Mouse (Mus musculus) heart, postnatal 0 days (tissue): ENCODE data around the gene Cacna2d4. TPM values are rescaled to one million over a fixed set of nuclear protein-coding genes. Genes with fewer than 3 reads are reported as not detected.
A peak's percentile ranks its signal among the peaks of the same experiment; 100 is the strongest.

ENCODE experiments used
- ATAC-seq: fragments of 200-750 bp; cut with Nextera tagmentation; 2 replicates; pipeline ENCODE4 v1.8.0; 2017; ENCODE audit warnings: low read depth, moderate number of reproducible peaks, moderate library complexity; ENCODE audit not compliant: insufficient read depth
- DNase-seq: peaks from one replicate; pipeline ENCODE4 v3.0.0-alpha.2; 2016; ENCODE audit warnings: low spot score
- H3K27ac ChIP-seq: fragments of 300-500 bp; sonication (generic); 2 replicates; pipeline ENCODE4 v1.5.1; 2014; ENCODE audit warnings: low read depth, mild to moderate bottlenecking
- H3K27me3 ChIP-seq: fragments of 300-500 bp; sonication (generic); 2 replicates; pipeline ENCODE4 v1.6.1; 2014; ENCODE audit warnings: low read length, mixed read lengths; ENCODE audit not compliant: control insufficient read depth, insufficient read depth
- H3K36me3 ChIP-seq: fragments of 300-500 bp; sonication (generic); replicated peaks from 2 replicates; pipeline ENCODE4 v1.6.1; 2014; ENCODE audit warnings: low read length, mixed read lengths; ENCODE audit not compliant: control insufficient read depth, insufficient read depth
- H3K4me1 ChIP-seq: fragments of 300-500 bp; sonication (generic); 2 replicates; pipeline ENCODE4 v1.6.1; 2014; ENCODE audit warnings: antibody characterized with exemption; ENCODE audit not compliant: control insufficient read depth, insufficient read depth
- H3K4me2 ChIP-seq: fragments of 300-500 bp; sonication (generic); 2 replicates; pipeline ENCODE4 v1.6.1; 2014; ENCODE audit warnings: low read depth, mild to moderate bottlenecking, low read length, moderate library complexity
- H3K4me3 ChIP-seq: fragments of 300-500 bp; sonication (generic); 2 replicates; pipeline ENCODE4 v1.5.1; 2014; ENCODE audit warnings: low read depth, low read length
- H3K9ac ChIP-seq: fragments of 300-500 bp; sonication (generic); replicated peaks from 2 replicates; pipeline ENCODE4 v1.6.1; 2014; ENCODE audit warnings: low read depth, low read length, mixed read lengths
- H3K9me3 ChIP-seq: fragments of 300-500 bp; sonication (generic); replicated peaks from 2 replicates; pipeline ENCODE4 v1.6.1; 2016; ENCODE audit warnings: low read length; ENCODE audit not compliant: control insufficient read depth
- CTCF ChIP-seq: IDR thresholded peaks from 2 replicates; pipeline ENCODE4 v1.5.1; 2016; ENCODE audit warnings: antibody characterized with exemption, control low read depth, low read depth
- EP300 ChIP-seq: IDR thresholded peaks from 2 replicates; pipeline ENCODE4 v1.6.1; 2016; ENCODE audit warnings: antibody characterized with exemption, low read depth
- WGBS: fragments of 180-500 bp; shearing (Covaris S2); extraction: QIAGEN DNeasy Blood & Tissue Kit; methylation state at CpG from one replicate; pipeline ENCODE4 v1.1.7; 2014; 5-methylcytosine and 5-hydroxymethylcytosine counted together
- polyA plus RNA-seq: library from polyadenylated mRNA; unstranded; fragments of >200 nt; fragmentation: Nextera tagmentation; extraction: Ambion mirVana; gene quantifications from 2 replicates; pipeline ENCODE4 v1.2.1, GENCODE M21; 2015
- total RNA-seq: library from RNA; depleted of rRNA; stranded (reverse); fragments of >200 nt; gene quantifications from 2 replicates; pipeline ENCODE4 v1.2.3, GENCODE M21; 2014; ENCODE audit warnings: low replicate concordance

The Cacna2d4 gene
- total and polyA plus RNA-seq, 2 experiments from 2014 or later = not detected

GRCm38 (mm10) chr6:119220297-119220696 lies 16.0 kb upstream of the Cacna2d4 start:
- Histone ChIP-seq H3K9me3 (no peaks in the 10 kb centered on the region), H3K36me3 (peaks cover 15% of the 10 kb centered on the region), H3K27me3 (no peaks in the 10 kb centered on the region), H3K27ac (no peak overlapping the region), H3K4me1 (peaks cover 6% of the 10 kb centered on the region), H3K4me2 (peak overlapping the region; percentile 1; the same call in 1 of the 2 replicates), H3K4me3 (no peak overlapping the region), H3K9ac (no peak overlapping the region)
- TF ChIP-seq CTCF (peak; percentile 91), EP300 (no peak)
- DNase-seq = peak; percentile 79
- peak; percentile 79 for ATAC-seq
- 38% methylated on average over 10 of the region's 10 CpGs for WGBS

GRCm38 (mm10) chr6:119224451-119225195 lies 11.7 kb upstream of the Cacna2d4 start:
- Histone ChIP-seq H3K27ac (no peak overlapping the region), H3K4me1 (no peaks in the 10 kb centered on the region), H3K4me2 (no peak overlapping the region), H3K4me3 (no peak overlapping the region), H3K36me3 (no peaks in the 10 kb centered on the region), H3K9ac (no peak overlapping the region), H3K27me3 (no peaks in the 10 kb centered on the region), H3K9me3 (no peaks in the 10 kb centered on the region)
- WGBS = 77% methylated on average over 13 of the region's 13 CpGs
- ATAC-seq = no peak
- TF ChIP-seq CTCF (no peak), EP300 (no peak)
- no peak for DNase-seq

- DNase-seq = no peak
- Histone ChIP-seq H3K9me3 (no peaks in the 10 kb centered on the region), H3K4me3 (no peak overlapping the region), H3K4me1 (no peaks in the 10 kb centered on the region), H3K4me2 (no peak overlapping the region), H3K27me3 (no peaks in the 10 kb centered on the region), H3K36me3 (no peaks in the 10 kb centered on the region), H3K27ac (no peak overlapping the region), H3K9ac (no peak overlapping the region)
- ATAC-seq = no peak
- TF ChIP-seq EP300 (no peak), CTCF (no peak)
- 74% methylated on average over 12 of the region's 12 CpGs for WGBS
Observed at GRCm38 (mm10) chr6:119225226-119225625, 11.1 kb upstream of the Cacna2d4 start.

- no peak overlapping the region for H3K9ac ChIP-seq
- ATAC-seq (no peak), DNase-seq (no peak)
- 86% methylated on average over 6 of the region's 6 CpGs for WGBS
- no peak overlapping the region for H3K27ac ChIP-seq
- no peaks in the 10 kb centered on the region for H3K27me3 ChIP-seq
- H3K36me3 ChIP-seq = no peaks in the 10 kb centered on the region
- no peak for TF ChIP-seq CTCF
- no peak for TF ChIP-seq EP300
- H3K4me3 ChIP-seq = no peak overlapping the region
- no peaks in the 10 kb centered on the region for H3K9me3 ChIP-seq
- no peak overlapping the region for H3K4me2 ChIP-seq
- H3K4me1 ChIP-seq = no peaks in the 10 kb centered on the region
Observed at GRCm38 (mm10) chr6:119225731-119226130, 10.6 kb upstream of the Cacna2d4 start.

GRCm38 (mm10) chr6:119227001-119227400 lies 9.3 kb upstream of the Cacna2d4 start:
- H3K4me3 ChIP-seq = no peak overlapping the region
- H3K9me3 ChIP-seq = no peaks in the 10 kb centered on the region
- no peak overlapping the region for H3K9ac ChIP-seq
- H3K4me1 ChIP-seq = no peaks in the 10 kb centered on the region
- H3K27me3 ChIP-seq = no peaks in the 10 kb centered on the region
- WGBS = 83% methylated on average over 8 of the region's 8 CpGs
- no peak overlapping the region for H3K4me2 ChIP-seq
- no peak for DNase-seq
- no peak overlapping the region for H3K27ac ChIP-seq
- no peak for ATAC-seq
- no peak for TF ChIP-seq CTCF
- TF ChIP-seq EP300 = no peak
- no peaks in the 10 kb centered on the region for H3K36me3 ChIP-seq
